Mouse (Mus musculus) neural tube, postnatal 0 days (tissue): ENCODE data around the gene Taok3. TPM values are rescaled to one million over a fixed set of nuclear protein-coding genes. Genes with fewer than 3 reads are reported as not detected.

Experiments used
- polyA plus RNA-seq: library from polyadenylated mRNA; unstranded; fragments of >200 nt; fragmentation: Nextera tagmentation; extraction: Ambion mirVana; gene quantifications from 2 replicates; pipeline ENCODE4 v1.2.1, GENCODE M21; 2015

Taok3 gene
- polyA plus RNA-seq = 55.8 and 64.9 TPM in 2 replicates

GRCm38 (mm10) chr5:117119777-117120488 is at the start of gene Taok3:
TSS of gene Taok3 (plus strand) at chr5:117120129.

GRCm38 (mm10) chr5:117115836-117116366 is 4.0 kb upstream of the Taok3 start, which contains the start of gene Suds3:
TSS of gene Suds3 (minus strand) at chr5:117116113.

GRCm38 (mm10) chr5:117286831-117287822 is 167.2 kb downstream of the Taok3 start, which contains the start of gene Pebp1:
TSS of gene Pebp1 (minus strand) at chr5:117287625.

GRCm38 (mm10) chr5:117318741-117319629 is 199.1 kb downstream of the Taok3 start, which contains the start of gene Vsig10:
TSS of gene Vsig10 (plus strand) at chr5:117319083.

Other genes with a start within 250 kb of the Taok3 start
- gene Suds3, start 4.0 kb upstream of the Taok3 start, polyA plus RNA-seq = 72.2 and 75.6 TPM in 2 replicates
- gene Pebp1, start 167.5 kb downstream of the Taok3 start, polyA plus RNA-seq = 927 and 994 TPM in 2 replicates
- 1.6 and 2.4 TPM in 2 replicates for gene Vsig10, start 199.0 kb downstream of the Taok3 start, polyA plus RNA-seq
- gene Wsb2, start 237.2 kb downstream of the Taok3 start, polyA plus RNA-seq = 320 and 340 TPM in 2 replicates